Mouse (Mus musculus): ENCODE results near the gene Eef1a1.
"Not testable (repeated sequence)": the region's sequence is repeated elsewhere in the genome, so short reads cannot be mapped to it uniquely, and the experiment has no call there.

Gene Eef1a1

DNA sequence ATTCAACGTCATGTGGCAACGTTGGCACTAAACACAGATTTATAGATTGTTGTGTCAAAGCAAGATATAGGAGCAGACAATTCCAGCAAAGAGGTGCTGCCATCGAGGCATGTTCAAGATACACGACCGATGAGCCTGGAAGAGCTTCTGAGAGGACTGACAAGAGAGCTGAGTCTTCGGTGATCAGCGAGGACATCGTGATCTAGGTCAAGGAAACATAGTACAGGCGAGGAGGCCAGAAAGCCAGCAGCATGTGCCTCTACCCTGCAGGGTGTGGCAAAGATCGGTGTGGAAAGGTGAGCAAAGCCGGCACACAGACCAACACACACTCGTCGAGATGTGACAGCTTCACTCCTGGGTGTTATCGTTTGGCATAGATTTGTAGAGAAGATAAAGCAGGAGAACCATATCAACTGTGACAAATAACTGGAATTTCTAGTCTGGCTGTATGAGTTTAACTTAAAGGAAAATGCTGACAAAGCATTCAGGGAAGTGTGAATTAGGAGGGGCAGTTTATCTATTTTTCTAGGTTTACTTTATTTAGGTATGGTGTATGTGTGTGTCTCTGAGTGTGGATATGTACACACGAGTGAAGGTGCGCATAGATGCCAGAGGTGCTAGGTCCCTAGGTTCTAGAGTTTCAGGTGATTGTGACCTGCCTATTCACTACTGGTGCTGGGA lies 19.3 kb upstream of the Eef1a1 start:
- DNase-seq (ENCODE audit: low spot score), result no peak

GRCm38 (mm10) chr9:78506722-78507077 lies 17.7 kb upstream of the Eef1a1 start:
- DNase-seq (ENCODE audit: low spot score), result no peak

GRCm38 (mm10) chr9:78506002-78506721 lies 17.2 kb upstream of the Eef1a1 start:
- DNase-seq (ENCODE audit: low spot score), result no peak

GRCm38 (mm10) chr9:78505223-78505622 lies 16.3 kb upstream of the Eef1a1 start:
- no peak for DNase-seq (ENCODE audit: low spot score)

DNA sequence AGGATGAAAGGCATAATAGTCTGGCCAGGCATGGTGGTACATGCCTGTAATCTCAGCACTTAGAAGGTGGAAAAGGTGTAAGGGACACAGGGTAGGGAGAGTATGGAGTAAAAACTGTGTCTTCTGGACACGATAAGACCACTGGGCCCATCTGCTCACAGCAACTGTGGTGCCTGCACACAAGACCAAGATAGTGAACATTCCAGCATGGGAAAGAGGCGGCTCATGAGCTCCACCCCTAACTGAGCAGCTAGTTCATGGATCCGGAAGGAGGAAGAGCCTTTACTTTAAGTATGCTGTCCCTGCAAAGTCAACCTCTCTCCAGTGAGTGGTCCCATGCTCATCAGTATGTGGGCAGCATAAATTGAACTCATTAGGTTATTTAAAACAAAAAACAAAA lies 15.7 kb upstream of the Eef1a1 start:
- no peak for DNase-seq (ENCODE audit: low spot score)

- no peak for DNase-seq (ENCODE audit: low spot score)
Measured at GRCm38 (mm10) chr9:78504133-78504532, 15.2 kb upstream of the Eef1a1 start.

GRCm38 (mm10) chr9:78503223-78504079 lies 14.5 kb upstream of the Eef1a1 start:
- DNase-seq (ENCODE audit: low spot score), result no peak

GRCm38 (mm10) chr9:78501284-78501683 lies 12.3 kb upstream of the Eef1a1 start:
- DNase-seq (ENCODE audit: low spot score), result no peak

DNA sequence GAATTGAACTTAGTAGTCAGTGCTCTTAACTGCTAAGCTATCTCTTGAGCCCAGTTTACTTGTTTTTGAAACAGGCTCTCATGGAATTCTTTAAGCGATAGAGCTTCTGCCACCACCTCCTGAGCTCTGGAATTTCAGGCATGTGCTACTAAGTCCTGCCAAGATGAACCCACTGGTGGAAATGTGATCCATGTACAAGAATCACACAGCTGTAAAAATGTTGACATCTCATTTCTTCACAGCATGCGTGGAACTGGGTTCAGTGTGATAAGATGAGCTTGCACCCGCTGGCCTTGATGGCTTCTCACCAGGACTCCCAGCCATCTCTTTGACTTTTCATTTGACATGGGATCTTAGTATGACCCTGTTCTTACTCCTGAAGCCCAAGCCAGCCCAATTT lies 11.4 kb upstream of the Eef1a1 start:
- no peak for DNase-seq (ENCODE audit: low spot score)

DNA sequence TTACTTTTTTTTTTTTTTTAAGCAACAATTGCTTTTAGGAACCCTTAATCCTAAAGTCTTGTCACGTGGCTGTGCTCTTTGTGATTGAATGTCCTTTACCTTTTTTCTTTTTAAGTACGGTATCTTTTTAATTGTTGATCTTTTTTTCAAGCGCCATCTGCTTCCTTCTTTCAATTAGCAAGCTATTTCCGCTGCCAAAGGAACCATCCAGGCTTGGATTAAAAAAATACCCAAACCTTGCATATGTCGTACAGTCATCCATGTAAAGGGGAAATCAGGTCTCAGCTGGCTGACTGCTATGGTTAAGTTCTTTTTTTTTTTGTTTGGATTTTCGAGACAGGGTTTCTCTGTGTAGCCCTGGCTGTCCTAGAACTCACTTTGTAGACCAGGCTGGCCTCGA lies 4.2 kb upstream of the Eef1a1 start:
- DNase-seq (ENCODE audit: low spot score), result no peak

DNA sequence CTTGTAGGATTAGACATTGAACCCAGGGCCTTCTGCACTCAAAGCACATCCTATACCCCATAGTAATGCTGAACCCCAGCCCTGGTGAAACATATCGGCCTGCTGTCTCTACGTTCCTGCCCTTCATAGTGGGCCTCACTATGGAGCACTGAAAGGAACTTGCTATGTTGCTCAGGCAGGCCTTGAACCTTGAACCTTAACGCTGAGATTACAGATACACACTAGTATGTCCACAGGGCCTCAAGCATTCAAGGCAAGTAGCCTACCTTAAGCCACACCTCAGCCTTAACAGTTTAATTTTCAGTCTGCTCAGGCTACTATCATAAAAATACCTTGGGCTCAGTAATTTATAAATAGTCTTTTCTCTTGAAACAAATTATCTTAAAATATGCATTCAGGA lies 3.3 kb upstream of the Eef1a1 start:
- DNase-seq (ENCODE audit: low spot score), result no peak

DNA sequence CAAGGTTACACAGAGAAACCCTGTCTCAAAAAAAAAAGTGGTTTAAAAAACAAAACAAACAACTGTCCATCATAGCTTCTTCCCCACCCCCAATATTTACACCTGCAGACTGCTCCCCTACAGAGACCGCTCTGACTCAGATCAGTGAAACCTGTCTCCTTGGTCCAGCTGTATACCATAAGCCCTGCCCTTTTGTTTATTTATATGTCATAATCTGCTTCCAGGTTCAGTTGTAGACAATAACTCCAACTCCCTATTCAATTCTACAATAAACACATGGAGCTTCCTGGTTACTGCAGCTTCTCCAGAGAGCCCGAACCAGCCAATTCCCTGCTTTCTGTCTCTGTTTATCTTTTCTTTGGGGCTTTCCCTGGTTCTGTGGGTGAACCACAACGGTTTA lies 2.2 kb upstream of the Eef1a1 start:
- no peak for DNase-seq (ENCODE audit: low spot score)

DNA sequence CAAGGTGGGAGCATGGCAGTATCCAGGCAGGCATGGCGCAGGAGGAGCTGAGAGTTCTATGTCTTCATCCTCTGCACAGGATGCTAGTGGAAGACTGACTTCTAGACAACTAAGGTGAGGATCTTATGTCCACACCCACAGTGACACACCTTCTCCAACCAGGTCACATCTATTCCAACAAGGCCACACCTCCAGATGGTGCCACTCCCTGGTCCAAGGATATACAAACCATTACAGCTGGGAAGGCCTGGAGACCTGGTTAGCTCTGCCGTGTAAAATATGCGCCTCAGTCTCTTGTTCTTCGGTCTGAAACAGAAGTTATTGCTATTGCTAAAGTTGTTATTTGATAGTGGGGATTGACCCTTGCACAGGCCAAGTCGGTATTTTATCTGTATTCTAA lies 930 bp downstream of the Eef1a1 start:
- not testable (repeated sequence) for DNase-seq (ENCODE audit: low spot score)

GRCm38 (mm10) chr9:78484660-78485059 lies 4.3 kb downstream of the Eef1a1 start:
- DNase-seq (ENCODE audit: low spot score), result no peak

DNA sequence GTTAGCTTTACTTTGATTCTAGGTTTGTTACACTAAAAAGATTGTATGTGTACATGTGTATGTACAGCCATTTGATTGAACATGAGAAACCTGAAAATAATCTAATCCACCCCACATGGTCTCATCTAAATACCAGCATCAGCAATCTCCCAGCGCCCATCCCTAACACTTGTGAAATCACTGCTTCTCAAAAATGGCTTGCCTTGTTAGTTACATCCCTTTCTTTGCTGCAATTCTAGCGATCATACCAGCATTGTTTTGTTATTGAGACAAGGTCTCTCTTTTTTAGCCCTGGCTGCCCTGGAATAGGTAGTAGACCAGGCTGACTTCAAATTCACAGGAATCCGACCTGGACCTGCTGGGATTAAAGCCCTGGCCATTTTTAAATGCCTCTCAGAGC lies 6.6 kb downstream of the Eef1a1 start:
- DNase-seq (ENCODE audit: low spot score), result no peak

- DNase-seq (ENCODE audit: low spot score), result peak; percentile 97
Measured at GRCm38 (mm10) chr9:78481423-78482331, 7.3 kb downstream of the Eef1a1 start.

GRCm38 (mm10) chr9:78480706-78481358 lies 8.1 kb downstream of the Eef1a1 start:
- DNase-seq (ENCODE audit: low spot score), result peak; percentile 81

GRCm38 (mm10) chr9:78480227-78480626 lies 8.7 kb downstream of the Eef1a1 start:
- DNase-seq (ENCODE audit: low spot score), result not testable (repeated sequence)

- not testable (repeated sequence) for DNase-seq (ENCODE audit: low spot score)
Measured at GRCm38 (mm10) chr9:78479308-78479707, 9.6 kb downstream of the Eef1a1 start.

DNA sequence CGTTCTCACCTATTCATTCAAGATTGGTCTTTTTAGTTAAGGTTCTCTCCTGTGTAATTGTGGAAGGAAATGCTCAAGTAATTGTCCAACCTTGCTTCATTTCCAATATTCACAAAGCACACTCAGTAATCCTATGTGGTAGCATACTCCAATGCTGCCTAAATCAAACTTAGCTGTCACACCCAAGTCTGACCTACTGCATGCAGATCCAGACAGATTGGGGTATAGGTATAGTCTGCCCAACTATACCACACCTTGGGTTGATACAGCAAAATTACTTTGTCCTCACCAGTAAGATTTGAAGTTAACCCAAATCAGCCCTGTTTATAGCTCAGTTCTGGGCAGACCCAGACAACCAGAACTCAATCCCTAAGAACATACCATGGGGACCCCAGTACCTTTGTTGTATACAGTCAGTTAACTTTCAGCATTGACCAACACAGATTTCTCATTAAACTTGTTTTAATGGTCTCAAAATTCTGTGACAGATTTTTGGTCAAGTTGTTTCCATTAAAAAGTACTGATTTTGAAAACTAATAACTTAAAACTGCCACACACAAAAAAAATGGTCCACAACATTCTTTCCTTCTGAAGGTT lies 10.8 kb downstream of the Eef1a1 start:
- not testable (repeated sequence) for DNase-seq (ENCODE audit: low spot score)

GRCm38 (mm10) chr9:78477021-78477551 lies 11.9 kb downstream of the Eef1a1 start:
- DNase-seq (ENCODE audit: low spot score), result no peak

All from testis, postnatal 10 days (tissue).